Mouse (Mus musculus) midbrain, embryonic 12.5 days (tissue): ENCODE measurements around the gene Eaf1. TPM values are rescaled to one million over a fixed set of nuclear protein-coding genes. Genes with fewer than 3 reads are reported as not detected.
A peak's percentile ranks its signal among the peaks of the same experiment; 100 is the strongest.
"Not testable (repeated sequence)": the region's sequence is repeated elsewhere in the genome, so short reads cannot be mapped to it uniquely, and the experiment has no call there.

Source experiments
- ATAC-seq: fragments of 200-750 bp; cut with Nextera tagmentation; 2 replicates; pipeline ENCODE4 v1.8.0; 2017; ENCODE audit warnings: low read depth, moderate TSS enrichment, moderate library complexity; ENCODE audit not compliant: low FRiP score
- H3K27ac ChIP-seq: fragments of 300-500 bp; sonication (generic); replicated peaks from 2 replicates; pipeline ENCODE4 v1.5.1; 2016; ENCODE audit warnings: mild to moderate bottlenecking
- H3K27me3 ChIP-seq: fragments of 300-500 bp; sonication (generic); 2 replicates; pipeline ENCODE4 v1.6.1; 2016; ENCODE audit warnings: mild to moderate bottlenecking
- H3K36me3 ChIP-seq: fragments of 300-500 bp; sonication (generic); 2 replicates; pipeline ENCODE4 v1.6.1; 2016
- H3K4me1 ChIP-seq: fragments of 300-500 bp; sonication (generic); 2 replicates; pipeline ENCODE4 v1.6.1; 2016
- H3K4me2 ChIP-seq: fragments of 300-500 bp; sonication (generic); replicated peaks from 2 replicates; pipeline ENCODE4 v1.6.1; 2016; ENCODE audit warnings: mild to moderate bottlenecking, moderate library complexity
- H3K4me3 ChIP-seq: fragments of 300-500 bp; sonication (generic); 2 replicates; pipeline ENCODE4 v1.5.1; 2016; ENCODE audit warnings: mild to moderate bottlenecking
- H3K9ac ChIP-seq: fragments of 300-500 bp; sonication (generic); replicated peaks from 2 replicates; pipeline ENCODE4 v1.6.1; 2016; ENCODE audit warnings: mild to moderate bottlenecking, moderate library complexity
- H3K9me3 ChIP-seq: fragments of 300-500 bp; sonication (generic); 2 replicates; pipeline ENCODE4 v1.6.1; 2016; ENCODE audit warnings: mild to moderate bottlenecking
- WGBS: fragments of 180-500 bp; shearing (Covaris S2); methylation state at CpG from one replicate; pipeline ENCODE4 v1.1.7; 2016; 5-methylcytosine and 5-hydroxymethylcytosine counted together
- polyA plus RNA-seq: library from polyadenylated mRNA; unstranded; fragments of >200 nt; fragmentation: Nextera tagmentation; extraction: Ambion mirVana; gene quantifications from 2 replicates; pipeline ENCODE4 v1.2.1, GENCODE M21; 2016

Eaf1 gene
- 19.7 and 20.3 TPM in 2 replicates for polyA plus RNA-seq

DNA sequence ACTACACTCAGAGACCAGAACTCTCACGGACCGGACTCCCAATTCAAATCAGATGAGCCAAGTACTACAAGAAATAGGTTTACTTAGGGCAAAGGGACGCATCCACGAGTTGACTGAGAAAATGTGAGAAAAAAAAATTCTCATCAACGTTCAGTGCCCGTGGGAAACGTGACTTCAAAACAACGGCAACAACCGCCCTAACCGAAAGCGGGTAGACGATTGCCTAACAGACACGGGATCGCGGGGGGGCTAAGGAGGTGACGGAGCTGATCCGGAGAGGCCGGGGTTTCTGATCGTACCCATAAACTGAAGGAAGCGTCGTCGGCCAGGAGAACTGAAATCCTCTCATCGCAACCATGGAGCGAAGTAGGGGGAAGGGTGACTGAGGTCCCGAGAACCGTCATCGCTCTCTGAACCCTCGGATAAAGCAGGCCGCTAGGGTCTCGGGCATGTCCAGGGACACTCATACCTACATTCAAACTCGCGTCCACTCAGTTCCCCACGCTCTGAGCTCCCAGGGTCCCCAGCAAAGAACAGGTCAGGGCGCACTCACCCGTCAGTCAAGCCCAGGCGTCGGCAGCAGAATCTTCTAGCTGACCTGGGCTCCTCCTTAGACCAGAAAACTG is at the start of gene Eaf1:
TSS of gene Eaf1 (plus strand) at position 51 of the 626 bp plus-strand sequence.
- Histone ChIP-seq H3K36me3 (peaks cover 34% of the 10 kb centered on the region), H3K9me3 (no peaks in the 10 kb centered on the region), H3K9ac (peak within 1 kb of the TSS; percentile 90), H3K27ac (peak within 1 kb of the TSS; percentile 88), H3K4me2 (peak within 1 kb of the TSS; percentile 97), H3K4me1 (peaks cover 37% of the 10 kb centered on the region), H3K27me3 (no peaks in the 10 kb centered on the region), H3K4me3 (peak within 1 kb of the TSS; percentile 77)
- 2% methylated on average over 37 of the region's 37 CpGs for WGBS
- peak; percentile 44 for ATAC-seq

DNA sequence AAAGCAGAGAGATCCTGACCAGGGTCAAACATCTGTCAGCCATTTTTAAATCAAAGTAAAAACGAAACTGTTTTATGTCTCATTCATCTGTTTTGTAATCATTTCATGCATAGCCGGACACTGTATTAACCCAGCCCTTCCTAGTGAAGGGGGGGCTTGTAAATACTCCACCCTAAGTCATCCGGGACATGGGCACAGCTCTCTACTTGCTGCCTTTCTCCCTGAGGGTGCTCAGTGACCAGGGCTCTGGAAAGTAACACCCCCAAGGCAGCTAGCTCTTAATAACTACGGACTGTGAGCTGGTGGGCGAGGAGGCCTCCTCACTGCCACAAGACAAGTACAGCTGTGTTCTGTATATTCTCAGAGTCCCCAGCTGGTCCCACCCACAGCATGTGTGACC is 45.2 kb upstream of the Eaf1 start:
- no peaks in the 10 kb centered on the region for H3K36me3 ChIP-seq
- no peak overlapping the region for H3K27ac ChIP-seq
- no peaks in the 10 kb centered on the region for H3K27me3 ChIP-seq
- H3K9me3 ChIP-seq: no peaks in the 10 kb centered on the region
- H3K4me2 ChIP-seq: no peak overlapping the region
- H3K4me1 ChIP-seq: no peaks in the 10 kb centered on the region
- no peak overlapping the region for H3K9ac ChIP-seq
- no peak for ATAC-seq
- H3K4me3 ChIP-seq: no peak overlapping the region
- WGBS: 78% methylated on average over 5 of the region's 5 CpGs

DNA sequence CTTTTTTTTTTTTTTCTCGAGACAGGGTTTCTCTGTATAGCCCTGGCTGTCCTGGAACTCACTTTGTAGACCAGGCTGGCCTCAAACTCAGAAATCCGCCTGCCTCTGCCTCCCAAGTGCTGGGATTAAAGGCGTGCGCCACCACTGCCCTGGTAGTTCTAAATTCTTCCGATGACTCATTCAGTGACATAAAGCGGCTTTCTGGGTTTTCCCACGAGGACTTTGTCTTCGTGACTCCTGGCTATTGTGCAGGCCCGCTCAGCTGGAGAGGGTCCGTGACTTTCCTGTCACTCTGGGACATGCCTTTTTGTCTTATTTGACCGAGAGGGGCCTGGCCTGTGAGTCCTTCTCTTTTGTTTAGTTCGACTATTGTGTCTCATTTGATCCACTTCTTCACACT is 40.3 kb upstream of the Eaf1 start:
- H3K27ac ChIP-seq, H3K36me3 ChIP-seq: not testable (repeated sequence)

DNA sequence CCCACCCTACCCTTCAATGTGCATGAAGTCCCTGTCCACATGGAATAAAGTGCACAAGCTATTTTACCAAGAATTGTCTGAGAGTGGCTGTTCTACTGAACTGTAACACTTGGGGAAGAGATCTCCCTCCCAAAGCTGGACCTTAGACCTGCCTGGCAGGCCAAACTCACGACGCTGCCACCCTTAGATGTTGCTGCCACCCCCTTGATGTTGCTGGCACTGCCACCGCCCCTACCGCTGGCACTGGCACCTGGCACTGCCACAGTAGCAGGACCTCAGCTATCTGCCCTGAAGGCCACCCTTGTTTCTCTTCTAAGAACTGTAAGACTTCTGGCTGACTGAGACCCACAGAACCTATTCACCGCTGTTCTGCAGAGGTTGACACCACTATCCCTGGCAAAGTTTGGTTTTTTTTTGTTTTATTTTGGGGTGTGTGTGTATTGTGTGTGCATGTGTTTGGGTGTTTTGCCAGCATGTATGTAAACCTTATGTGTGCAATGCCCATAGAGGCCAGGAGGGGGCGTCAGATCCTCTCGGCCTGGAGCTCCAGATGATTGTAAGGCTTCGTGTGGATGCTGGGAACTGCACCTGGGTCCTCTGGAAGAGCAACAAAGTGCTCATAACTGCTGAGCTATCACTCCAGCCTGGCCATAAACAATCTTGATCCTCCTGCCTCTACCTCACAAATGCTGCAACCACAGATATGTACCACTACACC is 39.2 kb upstream of the Eaf1 start:
- no peak overlapping the region for H3K4me3 ChIP-seq
- 86% methylated on average over 8 of the region's 8 CpGs for WGBS

More for the DNA sequence above, 40.3 kb upstream of the Eaf1 start:
- 47% methylated on average over 12 of the region's 12 CpGs for WGBS
- H3K27me3 ChIP-seq, H3K4me2 ChIP-seq, ATAC-seq, H3K9ac ChIP-seq, H3K9me3 ChIP-seq, H3K4me3 ChIP-seq, H3K4me1 ChIP-seq: not testable (repeated sequence)

DNA sequence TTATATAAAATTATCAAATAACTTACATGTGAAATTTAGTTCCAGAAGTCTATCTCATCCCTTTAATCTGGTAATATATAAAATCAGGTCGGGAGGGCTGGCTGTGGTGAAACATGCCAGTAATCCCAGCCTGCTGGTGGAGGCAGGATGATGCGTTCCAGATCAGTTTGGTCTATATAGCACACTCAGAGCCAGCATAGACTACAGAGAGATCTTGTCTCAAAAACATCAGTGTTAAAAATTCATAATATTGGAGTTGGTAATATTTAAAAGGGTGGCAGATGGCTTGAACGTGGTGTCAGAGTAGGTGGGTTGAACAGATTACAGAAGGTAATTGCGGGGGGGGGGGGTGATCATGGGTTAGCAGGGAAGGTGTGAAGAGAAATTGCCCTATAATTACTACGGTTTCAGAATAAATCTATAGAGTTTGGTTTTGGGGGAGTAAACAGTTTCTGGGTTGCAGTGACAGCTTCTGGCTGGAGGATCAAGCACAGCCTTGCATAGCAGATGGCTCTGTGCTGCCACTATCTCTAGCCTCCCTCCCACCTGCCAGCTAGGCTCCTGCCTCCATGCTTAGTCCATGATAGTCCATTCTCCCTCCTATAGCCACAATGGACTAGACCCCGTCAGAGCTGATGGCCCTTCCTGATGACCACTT is 38.0 kb upstream of the Eaf1 start:
- no peak overlapping the region for H3K4me3 ChIP-seq
- H3K4me2 ChIP-seq: no peak overlapping the region
- ATAC-seq: no peak
- H3K9ac ChIP-seq: no peak overlapping the region
- H3K27ac ChIP-seq: no peak overlapping the region
- H3K27me3 ChIP-seq: no peaks in the 10 kb centered on the region
- no peaks in the 10 kb centered on the region for H3K4me1 ChIP-seq
- H3K9me3 ChIP-seq: no peaks in the 10 kb centered on the region
- no peaks in the 10 kb centered on the region for H3K36me3 ChIP-seq
- 89% methylated on average over 6 of the region's 6 CpGs for WGBS

More for the DNA sequence above, 39.2 kb upstream of the Eaf1 start:
- H3K4me1 ChIP-seq: no peaks in the 10 kb centered on the region
- no peak overlapping the region for H3K4me2 ChIP-seq
- H3K27ac ChIP-seq: no peak overlapping the region
- H3K9me3 ChIP-seq: no peaks in the 10 kb centered on the region
- no peak for ATAC-seq
- no peaks in the 10 kb centered on the region for H3K36me3 ChIP-seq
- H3K27me3 ChIP-seq: no peaks in the 10 kb centered on the region
- H3K9ac ChIP-seq: no peak overlapping the region

DNA sequence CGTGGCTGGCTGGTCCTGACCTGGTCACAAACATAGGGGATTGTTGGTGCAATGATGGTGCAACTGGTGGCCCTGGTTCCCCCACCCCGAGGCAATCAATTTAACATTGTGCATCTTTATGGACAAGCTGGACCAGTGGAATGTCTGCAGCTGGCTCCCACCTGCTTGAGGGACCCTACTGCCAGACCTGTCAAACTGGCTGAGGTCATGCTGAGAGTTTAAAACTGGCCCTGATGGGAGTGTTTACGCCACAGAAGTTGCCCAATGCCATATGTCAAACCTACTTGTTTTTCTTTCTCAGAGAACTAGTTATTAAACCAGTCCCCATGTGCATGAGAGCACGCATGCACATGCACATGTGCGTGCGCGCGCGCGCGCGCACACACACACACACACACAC is 36.2 kb upstream of the Eaf1 start:
- Histone ChIP-seq H3K4me1 (no peaks in the 10 kb centered on the region), H3K4me3 (no peak overlapping the region), H3K27ac (no peak overlapping the region), H3K9ac (no peak overlapping the region), H3K27me3 (no peaks in the 10 kb centered on the region), H3K4me2 (no peak overlapping the region), H3K9me3 (no peaks in the 10 kb centered on the region), H3K36me3 (no peaks in the 10 kb centered on the region)
- 90% methylated on average over 12 of the region's 12 CpGs for WGBS
- no peak for ATAC-seq

DNA sequence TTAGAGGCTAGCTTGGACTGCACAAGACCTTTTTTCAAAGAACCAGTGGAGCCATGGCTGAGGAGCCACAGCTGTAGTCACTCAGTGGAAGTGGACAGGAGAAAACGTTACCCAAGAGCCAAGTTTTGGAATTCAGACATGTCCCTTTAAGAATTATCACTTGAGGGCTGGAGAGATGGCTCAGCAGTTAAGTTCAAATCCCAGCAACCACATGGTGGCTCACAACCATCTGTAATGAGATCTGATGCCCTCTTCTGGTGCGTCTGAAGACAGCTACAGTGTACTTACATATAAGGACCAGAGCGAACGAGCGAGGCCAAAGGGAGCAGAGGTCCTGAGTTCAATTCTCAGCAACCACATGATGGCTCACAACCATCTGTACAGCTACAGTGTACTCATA is 32.0 kb upstream of the Eaf1 start:
- H3K9ac ChIP-seq, H3K4me3 ChIP-seq, H3K9me3 ChIP-seq, H3K4me1 ChIP-seq, H3K4me2 ChIP-seq, ATAC-seq, H3K36me3 ChIP-seq, H3K27me3 ChIP-seq, H3K27ac ChIP-seq: not testable (repeated sequence)
- 72% methylated on average over 5 of the region's 5 CpGs for WGBS

DNA sequence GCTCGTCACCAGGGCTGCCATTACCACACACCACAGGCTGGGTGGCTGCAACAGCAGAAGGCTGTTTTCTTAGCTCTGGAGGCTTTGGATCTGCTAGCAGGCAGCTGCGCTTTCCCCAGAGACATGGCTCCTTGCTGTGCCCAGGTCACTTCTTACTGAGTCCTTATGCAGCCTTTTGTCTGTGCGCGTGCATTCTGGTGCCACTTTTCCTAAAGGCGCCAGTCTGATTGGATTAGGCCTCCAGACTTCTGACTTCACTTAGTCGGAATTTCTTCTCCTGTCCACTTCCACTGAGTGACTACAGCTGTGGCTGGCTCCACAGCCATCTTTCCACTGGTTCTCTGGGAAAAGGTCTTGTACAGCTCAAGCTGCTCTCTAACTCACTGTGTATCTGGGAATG is 31.3 kb upstream of the Eaf1 start:
- H3K27ac ChIP-seq: no peak overlapping the region
- no peaks in the 10 kb centered on the region for H3K4me1 ChIP-seq
- no peak for ATAC-seq

DNA sequence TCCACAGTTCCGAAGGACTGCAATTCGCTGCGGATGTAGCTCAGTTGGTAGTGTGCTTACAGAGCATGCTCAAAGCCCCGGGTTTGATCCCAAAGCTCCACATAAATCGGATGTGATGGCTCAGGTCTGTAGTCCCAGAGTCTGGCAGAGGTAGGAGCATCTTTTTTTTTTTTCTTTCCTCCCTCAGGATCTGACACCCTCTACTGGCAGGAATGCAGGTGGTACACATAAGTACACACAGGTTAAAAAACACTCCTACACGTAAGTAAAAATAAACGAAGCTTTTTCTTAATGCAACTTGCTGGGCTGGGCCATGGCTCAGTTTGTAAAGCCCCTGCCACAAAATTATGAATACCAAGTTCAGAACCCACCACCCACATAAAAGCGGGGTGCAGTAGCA is 30.0 kb upstream of the Eaf1 start:
- 55% methylated on average over 8 of the region's 8 CpGs for WGBS
- Histone ChIP-seq H3K4me3 (no peak overlapping the region), H3K4me2 (no peak overlapping the region), H3K9ac (no peak overlapping the region), H3K27me3 (no peaks in the 10 kb centered on the region), H3K4me1 (no peaks in the 10 kb centered on the region), H3K9me3 (no peaks in the 10 kb centered on the region), H3K36me3 (no peaks in the 10 kb centered on the region), H3K27ac (no peak overlapping the region)
- no peak for ATAC-seq

More for the DNA sequence above, 31.3 kb upstream of the Eaf1 start:
- H3K4me3 ChIP-seq: no peak overlapping the region
- H3K27me3 ChIP-seq: no peaks in the 10 kb centered on the region
- H3K36me3 ChIP-seq: no peaks in the 10 kb centered on the region
- no peak overlapping the region for H3K9ac ChIP-seq
- H3K9me3 ChIP-seq: no peaks in the 10 kb centered on the region
- H3K4me2 ChIP-seq: no peak overlapping the region
- WGBS: 61% methylated on average over 6 of the region's 6 CpGs

DNA sequence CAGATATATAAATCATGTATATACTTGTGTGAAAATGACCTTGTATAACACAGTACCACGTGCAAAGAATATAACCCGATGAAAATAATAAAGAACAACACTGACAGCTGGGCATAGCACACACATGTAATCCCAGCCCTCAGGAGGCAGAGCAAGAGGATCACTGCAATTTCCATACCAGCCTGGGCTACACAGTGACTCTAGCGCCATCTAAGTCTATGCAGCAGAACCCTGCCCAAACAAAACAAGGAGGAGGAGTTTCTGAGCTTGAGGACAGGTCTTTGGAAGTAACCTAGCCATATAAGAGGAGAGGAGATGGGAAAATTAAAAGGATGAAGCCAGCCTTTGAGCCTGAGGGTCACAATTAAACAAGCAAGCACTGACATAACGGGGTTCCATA is 24.5 kb upstream of the Eaf1 start:
- Histone ChIP-seq H3K27ac (no peak overlapping the region), H3K36me3 (no peaks in the 10 kb centered on the region), H3K4me1 (no peaks in the 10 kb centered on the region), H3K4me3 (no peak overlapping the region), H3K4me2 (no peak overlapping the region), H3K9me3 (no peaks in the 10 kb centered on the region), H3K9ac (no peak overlapping the region), H3K27me3 (no peaks in the 10 kb centered on the region)
- 62% methylated on average over 4 of the region's 4 CpGs for WGBS
- ATAC-seq: no peak

DNA sequence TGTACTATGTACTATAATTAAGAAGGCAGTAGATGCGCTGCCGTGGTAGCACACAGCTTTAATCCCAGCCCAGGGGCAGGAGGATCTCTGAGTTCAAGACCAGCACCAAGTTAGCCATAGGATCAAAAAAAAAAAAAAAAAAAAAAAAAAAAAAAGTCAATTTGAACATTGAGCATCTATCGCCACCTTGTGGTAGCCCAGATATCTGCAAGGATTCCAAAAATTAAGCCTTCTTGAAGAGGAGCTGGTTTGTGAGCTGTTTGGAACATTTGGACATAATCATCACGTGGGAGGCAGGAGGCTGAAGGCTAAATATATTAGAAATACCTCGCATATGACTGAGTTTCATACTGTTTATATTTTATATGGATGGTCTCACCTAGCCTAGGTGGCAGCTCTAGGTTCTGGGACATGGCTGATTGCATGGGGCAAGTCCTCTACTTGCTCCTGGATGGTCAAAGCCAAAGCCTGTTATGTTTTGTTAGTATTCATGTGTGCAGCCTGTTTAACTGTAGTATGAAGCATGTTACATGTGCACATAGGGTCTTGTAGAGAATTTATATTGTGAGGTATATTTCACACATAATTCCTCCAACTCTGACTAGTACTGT is 21.6 kb upstream of the Eaf1 start:
- Histone ChIP-seq H3K27me3 (no peaks in the 10 kb centered on the region), H3K36me3 (no peaks in the 10 kb centered on the region), H3K9me3 (no peaks in the 10 kb centered on the region), H3K27ac (no peak overlapping the region), H3K9ac (no peak overlapping the region), H3K4me3 (no peak overlapping the region), H3K4me2 (no peak overlapping the region), H3K4me1 (no peaks in the 10 kb centered on the region)
- 9% methylated on average over 5 of the region's 5 CpGs for WGBS
- ATAC-seq: no peak

DNA sequence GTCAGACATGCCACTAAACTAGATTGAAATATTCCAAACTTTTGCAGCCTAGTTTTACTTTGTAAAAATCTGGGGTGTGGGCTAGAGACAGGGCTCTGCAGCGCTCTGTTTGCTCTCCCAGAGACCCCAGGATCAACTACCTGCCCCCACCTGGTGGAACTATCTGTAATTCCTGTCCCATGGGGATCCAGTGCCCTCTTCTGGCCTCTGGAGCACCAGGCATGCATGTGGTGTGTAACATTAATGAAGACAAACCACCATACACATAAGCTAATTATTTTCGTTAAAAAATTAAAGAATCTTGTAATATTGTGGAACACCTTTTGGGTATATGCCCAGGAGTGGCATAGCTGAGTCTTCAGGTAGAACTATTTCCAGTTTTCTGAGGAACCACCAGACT is 20.9 kb upstream of the Eaf1 start:
- WGBS: 80% methylated on average over 2 of the region's 2 CpGs
- no peak overlapping the region for H3K9ac ChIP-seq
- H3K9me3 ChIP-seq: no peaks in the 10 kb centered on the region
- H3K27ac ChIP-seq: no peak overlapping the region
- peaks cover 6% of the 10 kb centered on the region; the same call in 1 of the 2 replicates for H3K36me3 ChIP-seq
- no peak overlapping the region for H3K4me2 ChIP-seq
- no peaks in the 10 kb centered on the region for H3K4me1 ChIP-seq
- no peaks in the 10 kb centered on the region for H3K27me3 ChIP-seq
- no peak overlapping the region for H3K4me3 ChIP-seq
- no peak for ATAC-seq
